Mouse (Mus musculus): ENCODE measurements around the gene Aven.

DNA sequence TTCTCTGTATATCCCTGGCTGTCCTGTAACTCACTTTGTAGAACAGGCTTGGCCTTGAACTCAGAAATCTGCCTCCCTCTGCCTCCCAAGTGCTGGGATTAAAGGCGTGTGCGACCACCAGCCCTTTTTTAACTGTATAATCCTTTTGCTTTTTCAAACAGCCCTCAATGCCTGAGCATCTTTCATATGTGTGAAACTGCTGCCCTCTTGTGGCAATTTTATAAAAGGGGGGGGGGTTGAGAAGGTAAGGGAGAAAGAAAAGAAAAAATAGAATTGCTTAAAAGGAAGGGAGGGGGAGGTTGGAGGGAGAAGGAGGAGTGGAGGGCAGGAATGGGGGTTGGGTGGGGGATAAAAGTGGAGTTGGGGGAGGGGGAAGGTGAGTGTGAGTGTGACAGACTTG, 11.2 kb upstream of the Aven start:
- TF ChIP-seq CTCF (IDR thresholded peaks at IDR 0.05; ENCODE audit: low read depth) = peak; percentile 78
- TF ChIP-seq EP300 (IDR thresholded peaks at IDR 0.05; ENCODE audit: low read depth) = no peak

Data from heart, postnatal 0 days (tissue).